Mouse (Mus musculus) pancreas, adult 10 weeks (tissue): Measurements from ENCODE around the gene Dtx2. TPM values are rescaled to one million over a fixed set of nuclear protein-coding genes. Genes with fewer than 3 reads are reported as not detected.

Experiments
- polyA plus RNA-seq: library from polyadenylated mRNA; stranded (reverse); fragments of 350-450 nt; fragmentation: Illumina TruSeq; extraction: RNeasy Lipid Tissue Mini Kit (QIAGEN cat#74804); gene quantifications from one replicate; pipeline ENCODE4 v1.2.3, GENCODE M21; 2015; ENCODE audit warnings: low read depth, low replicate concordance; ENCODE audit not compliant: insufficient read depth

Gene Dtx2
- polyA plus RNA-seq, result 4.0 TPM

DNA sequence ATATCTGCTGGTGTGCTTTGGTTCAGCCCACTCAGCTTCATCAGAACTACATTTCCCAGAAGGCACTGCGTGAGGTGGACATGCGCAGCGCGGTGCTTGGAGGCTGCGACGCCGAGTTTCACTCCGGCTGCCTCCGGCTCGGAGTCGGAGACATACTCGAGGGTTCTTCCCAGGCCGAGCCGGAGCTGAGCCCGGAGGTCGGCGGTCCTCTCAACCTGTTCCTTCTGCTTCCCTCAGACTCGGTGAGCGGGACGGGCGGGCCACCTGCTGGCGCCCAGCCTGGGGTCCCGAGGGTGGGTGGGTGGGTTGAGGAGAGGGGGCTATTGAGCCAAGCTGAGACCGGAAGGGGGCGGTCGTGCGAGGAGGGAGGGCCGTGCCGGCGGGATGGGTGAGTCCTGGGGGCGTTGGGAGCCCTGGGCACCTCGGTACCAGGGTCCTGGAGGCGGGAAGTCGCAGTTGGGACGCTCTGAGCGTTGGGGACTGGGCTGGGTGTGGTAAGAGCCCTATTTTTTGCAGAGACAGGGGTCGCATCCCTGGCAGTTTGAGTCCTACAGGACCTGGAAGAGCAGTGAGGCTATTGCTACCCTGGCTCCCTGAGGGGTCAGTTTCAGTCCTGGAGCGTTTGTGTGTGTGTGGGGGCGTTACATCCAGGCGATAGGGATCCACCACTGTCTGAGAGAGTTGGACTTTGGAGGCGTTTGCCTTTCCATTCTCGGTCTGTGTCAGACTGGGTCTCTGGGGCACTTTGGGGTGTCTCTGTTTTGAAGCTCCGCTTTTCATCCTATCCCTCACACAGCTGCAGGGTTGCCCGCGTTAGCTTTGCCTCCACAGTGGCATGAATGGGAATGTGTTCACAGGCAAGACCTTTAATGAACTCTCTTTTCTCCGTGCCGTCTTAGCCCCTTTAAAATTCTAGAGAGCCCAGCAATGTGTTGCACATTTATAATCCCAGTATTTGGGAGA is at the start of gene Dtx2:
Dtx2 (plus strand) TSS at position 76 of the 963 bp plus-strand sequence.

DNA sequence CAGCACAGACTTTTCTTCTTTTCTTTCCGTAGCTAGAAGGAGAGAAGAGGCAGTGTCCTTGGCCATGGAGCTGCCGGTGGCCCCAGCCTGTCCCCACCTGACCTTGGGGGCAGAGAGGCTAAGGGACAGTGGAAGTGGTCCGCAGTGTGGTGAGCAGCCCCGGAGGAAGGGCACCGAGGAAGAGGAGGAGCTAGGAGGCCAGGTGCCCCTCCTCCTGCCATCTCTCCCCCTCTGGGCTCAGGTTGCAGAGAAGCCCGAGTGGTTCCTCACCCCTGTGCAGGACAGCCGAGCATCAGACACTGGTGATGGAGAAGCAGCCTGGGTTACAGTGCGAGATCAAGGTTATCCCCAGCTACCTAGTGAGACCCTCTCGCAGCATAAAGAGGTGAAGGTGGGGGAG is 20.2 kb upstream of the Dtx2 start, which contains the start of gene Ssc4d:
Ssc4d (minus strand) TSS at position 167 of the 400 bp plus-strand sequence.

GRCm38 (mm10) chr5:135979904-135980303 is 14.7 kb upstream of the Dtx2 start, which contains the start of gene Zp3:
TSS of gene Zp3 (plus strand) at chr5:135980099.

DNA sequence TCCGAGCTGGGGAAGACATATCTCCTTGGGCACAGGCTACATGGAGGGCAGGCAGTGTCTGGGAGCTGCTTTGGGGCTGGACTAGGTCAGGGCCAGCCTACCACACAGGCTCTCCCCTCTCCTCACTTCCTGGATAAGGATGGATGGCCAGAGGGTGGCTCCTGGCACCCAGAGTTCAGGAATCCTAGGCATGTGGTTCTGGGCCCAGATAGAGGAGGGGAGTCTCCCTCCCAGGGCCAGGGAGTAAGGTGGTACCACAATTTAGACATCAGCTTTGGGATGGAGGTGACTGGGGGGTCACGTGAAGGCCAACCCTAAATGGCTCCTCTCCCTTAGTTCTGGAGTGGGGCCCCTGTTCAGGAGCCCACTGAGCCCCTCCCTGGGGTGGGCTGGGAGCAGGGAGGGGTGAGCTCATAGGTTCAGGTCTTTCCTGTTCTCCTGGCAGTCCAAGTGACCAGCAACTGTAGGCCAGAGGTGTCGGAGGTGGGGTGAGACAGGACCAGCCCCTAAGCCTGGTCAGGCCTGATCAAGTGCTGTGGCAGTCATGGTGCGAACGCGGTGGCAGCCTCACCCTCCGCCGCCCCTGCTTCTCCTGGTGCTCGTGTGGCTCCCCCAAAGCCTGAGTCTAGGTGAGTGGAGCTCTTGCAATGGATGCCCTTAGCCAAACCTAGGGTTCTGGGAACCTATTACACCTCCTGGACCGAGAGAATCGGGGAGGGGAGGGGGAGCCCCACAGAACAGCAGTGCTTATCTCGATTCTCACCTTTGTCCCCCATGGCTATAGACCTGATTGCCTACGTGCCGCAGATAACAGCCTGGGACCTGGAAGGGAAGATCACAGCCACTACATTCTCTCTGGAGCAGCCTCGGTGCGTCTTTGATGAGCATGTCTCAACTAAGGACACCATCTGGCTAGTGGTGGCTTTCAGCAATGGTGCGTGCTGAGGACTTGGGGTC is 43.9 kb downstream of the Dtx2 start, which contains the start of gene Upk3b:
Upk3b (plus strand) TSS at position 239 of the 957 bp plus-strand sequence.

DNA sequence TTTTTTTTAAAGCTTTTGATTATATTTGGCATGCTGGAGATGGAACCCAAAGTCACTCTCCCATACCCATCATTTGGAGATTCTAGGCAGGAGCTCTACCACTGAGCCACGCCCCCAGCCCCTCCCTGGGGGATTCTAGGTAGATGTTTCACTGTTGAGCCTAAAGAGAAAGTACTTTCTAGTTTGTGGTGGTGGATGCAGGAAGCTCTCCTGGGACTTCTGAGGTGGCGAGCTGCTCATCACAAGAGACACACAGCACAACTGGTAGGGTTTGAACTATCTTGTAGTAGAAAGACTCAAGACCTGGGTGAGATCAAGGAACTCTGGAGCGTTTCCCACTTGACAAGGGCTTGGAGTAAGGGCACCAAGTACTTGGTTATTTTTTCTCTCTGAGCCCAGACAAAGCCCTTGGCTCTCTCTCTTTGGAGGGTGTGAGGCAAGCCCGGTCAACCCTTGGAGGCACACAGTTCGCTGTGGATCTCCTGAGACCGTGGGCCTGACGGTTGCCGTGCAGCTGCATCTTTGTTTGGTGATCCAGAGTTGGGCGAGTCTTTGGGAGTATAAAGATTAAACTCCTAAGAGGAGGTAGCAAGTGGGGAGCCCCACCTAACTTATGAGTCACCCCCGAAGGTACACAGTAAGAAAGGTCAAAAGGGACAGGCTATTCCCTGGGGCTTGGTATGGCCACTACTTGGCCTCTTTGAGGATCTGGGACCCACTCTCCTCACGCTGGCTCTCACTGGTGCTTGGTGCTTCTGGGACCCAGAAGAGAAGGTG is 59.9 kb downstream of the Dtx2 start, which contains the start of gene Upk3bl:
Upk3bl (plus strand) TSS at position 192 of the 777 bp plus-strand sequence.

Other genes with a start within 250 kb of the Dtx2 start
- gene Styxl1, start 216.4 kb upstream of the Dtx2 start, polyA plus RNA-seq, result not detected
- gene Mdh2, start 216.3 kb upstream of the Dtx2 start, polyA plus RNA-seq, result 44.9 TPM
- 2.1 TPM for gene Srrm3, start 187.9 kb upstream of the Dtx2 start, polyA plus RNA-seq
- gene Hspb1, start 106.9 kb upstream of the Dtx2 start, polyA plus RNA-seq, result 56.9 TPM
- gene Ywhag, start 60.2 kb upstream of the Dtx2 start, polyA plus RNA-seq, result 17.9 TPM
- gene Ssc4d, start 20.3 kb upstream of the Dtx2 start, polyA plus RNA-seq, result 2.0 TPM
- gene Zp3, start 14.7 kb upstream of the Dtx2 start, polyA plus RNA-seq, result not detected
- gene Upk3b, start 43.7 kb downstream of the Dtx2 start, polyA plus RNA-seq, result 40.8 TPM
- gene Upk3bl, start 59.7 kb downstream of the Dtx2 start, polyA plus RNA-seq, result not detected
- gene Rasa4, start 89.1 kb downstream of the Dtx2 start, polyA plus RNA-seq, result 12.8 TPM
- 22.9 TPM for gene Polr2j, start 121.8 kb downstream of the Dtx2 start, polyA plus RNA-seq
- gene Lrwd1, start 141.3 kb downstream of the Dtx2 start, polyA plus RNA-seq, result 3.7 TPM
- 3.7 TPM for gene Alkbh4, start 141.3 kb downstream of the Dtx2 start, polyA plus RNA-seq
- gene Orai2, start 175.9 kb downstream of the Dtx2 start, polyA plus RNA-seq, result 8.7 TPM
- 5.8 TPM for gene Prkrip1, start 204.2 kb downstream of the Dtx2 start, polyA plus RNA-seq